Mouse (Mus musculus) embryonic fibroblast, embryonic 13.5 days (primary cell): ENCODE results near the gene Usp20.

Experiments used
- CTCF ChIP-seq: IDR thresholded peaks from 2 replicates; pipeline ENCODE4 v1.5.1; 2011; ENCODE audit warnings: mild to moderate bottlenecking, control low read depth, low read length, moderate library complexity, borderline replicate concordance; ENCODE audit not compliant: insufficient read depth
- POLR2A ChIP-seq: IDR thresholded peaks from 2 replicates; pipeline ENCODE4 v1.6.1; 2011; ENCODE audit warnings: low read depth, mild to moderate bottlenecking, control low read depth, low read length, moderate library complexity

- TF ChIP-seq POLR2A (no peak), CTCF (no peak)
Measured at GRCm38 (mm10) chr2:31061868-31062628, 80.0 kb downstream of the Usp20 start.
